Mouse (Mus musculus): ENCODE results near the gene 1700025G04Rik. TPM values are rescaled to one million over a fixed set of nuclear protein-coding genes. Genes with fewer than 3 reads are reported as not detected.

1700025G04Rik gene
- total RNA-seq, 2 experiments from 2014 or later: 70.1 to 72.8 TPM

DNA sequence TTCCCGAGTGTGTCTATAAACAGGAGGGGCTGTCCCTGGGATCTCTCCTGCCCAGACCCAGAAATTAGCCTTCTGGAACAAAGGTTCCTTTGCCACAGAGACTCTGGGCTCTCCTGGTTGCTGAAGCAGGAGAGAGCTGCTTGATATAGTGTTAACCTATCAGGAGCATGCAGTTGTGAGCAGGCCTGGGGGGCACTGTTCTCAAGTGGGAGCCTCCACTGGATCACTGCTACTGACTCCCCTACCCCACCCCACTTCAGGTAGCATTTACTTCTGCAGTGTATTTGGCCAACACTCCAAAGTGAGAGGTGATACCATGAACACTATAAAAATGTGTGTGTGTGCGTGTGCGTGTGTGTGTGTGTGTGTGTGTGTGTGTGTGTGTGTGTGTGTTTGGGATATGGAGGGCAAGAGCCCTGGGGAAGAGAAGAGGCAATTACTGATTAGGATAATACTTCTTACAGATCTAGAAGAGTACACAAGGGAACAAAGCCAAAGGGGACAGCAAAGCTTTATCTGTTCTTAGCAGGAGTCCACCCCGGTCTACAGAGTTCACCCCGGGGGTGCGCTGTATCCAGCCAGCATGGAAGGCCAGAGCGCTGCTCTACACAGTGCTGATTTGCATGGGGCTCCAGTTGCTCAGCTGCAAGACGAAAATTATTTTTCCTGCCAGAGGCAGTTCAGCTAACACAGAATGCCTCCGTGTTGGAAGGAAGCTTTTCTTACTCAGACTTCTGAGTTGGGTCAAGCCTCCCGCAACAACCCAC lies 145.3 kb downstream of the 1700025G04Rik start:
- no peak for DNase-seq (ENCODE audit: extremely low spot score in 1 of 2, low spot score in 2 of 2)

DNA sequence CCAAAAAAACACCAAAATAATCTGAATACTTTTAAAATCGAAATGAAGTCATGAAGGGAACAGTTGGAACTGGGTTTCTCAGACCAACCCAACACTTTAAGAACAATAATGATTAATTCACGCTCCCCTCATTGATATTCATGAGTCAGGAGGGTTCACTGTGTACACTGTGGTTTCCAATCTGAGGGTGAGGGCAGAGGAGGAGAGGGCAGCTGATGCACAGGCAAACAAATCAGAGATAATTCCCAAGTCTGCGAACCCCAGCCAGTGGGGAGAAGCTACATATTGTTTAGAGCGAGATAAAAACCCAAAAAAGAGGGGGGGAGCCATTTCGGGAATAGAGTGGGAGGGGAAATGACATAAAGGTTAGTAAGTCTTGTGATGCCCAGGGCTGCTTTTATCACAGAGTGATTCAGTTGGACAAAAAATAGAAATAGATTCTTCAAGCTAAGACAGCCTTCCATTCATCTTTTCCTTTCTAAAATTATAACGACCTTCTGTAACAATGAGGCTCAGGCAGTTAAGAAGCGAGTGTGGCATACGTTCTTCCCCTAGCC lies 146.2 kb downstream of the 1700025G04Rik start:
- intact Hi-C loops (cut with DNase I): no loop called here
- no peak for DNase-seq (ENCODE audit: extremely low spot score in 1 of 2, low spot score in 2 of 2)

More for the DNA sequence above, 145.3 kb downstream of the 1700025G04Rik start:
- intact Hi-C loops (cut with DNase I): no loop called here

DNA sequence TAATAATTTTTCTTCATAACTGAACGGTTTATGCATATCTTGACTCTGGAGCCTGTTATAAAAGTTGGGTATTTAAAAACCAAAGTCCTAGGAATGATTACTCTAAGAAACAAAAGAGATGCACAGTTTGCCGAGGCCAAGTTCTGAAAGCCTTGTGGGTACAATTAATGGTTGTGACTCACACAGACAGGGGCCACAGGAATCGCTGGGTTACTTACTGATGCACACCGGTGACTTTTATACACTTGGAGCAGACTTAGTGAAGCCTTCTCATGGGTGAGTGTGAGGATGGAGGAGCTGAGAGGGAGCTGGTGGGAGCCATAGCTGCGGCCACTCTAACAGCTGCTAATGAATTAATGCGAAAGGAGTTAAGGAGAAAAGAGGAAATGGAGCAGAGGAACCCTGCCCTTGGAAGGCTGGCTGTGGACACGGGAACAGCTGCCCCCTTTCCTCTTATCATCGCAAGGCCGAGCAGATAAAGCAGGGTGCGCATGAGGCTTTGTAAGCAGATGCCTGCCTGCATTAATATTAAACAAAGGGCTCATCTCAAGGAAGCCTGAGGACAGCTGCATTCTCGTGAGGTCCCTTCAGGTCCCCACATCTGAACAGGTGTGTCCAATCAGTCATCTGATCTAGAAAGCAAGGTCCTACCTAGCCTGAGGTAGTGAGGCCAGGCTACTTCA lies 146.8 kb downstream of the 1700025G04Rik start:
- no peak for DNase-seq (ENCODE audit: extremely low spot score in 1 of 2, low spot score in 2 of 2)
- intact Hi-C loops (cut with DNase I): no loop called here

DNA sequence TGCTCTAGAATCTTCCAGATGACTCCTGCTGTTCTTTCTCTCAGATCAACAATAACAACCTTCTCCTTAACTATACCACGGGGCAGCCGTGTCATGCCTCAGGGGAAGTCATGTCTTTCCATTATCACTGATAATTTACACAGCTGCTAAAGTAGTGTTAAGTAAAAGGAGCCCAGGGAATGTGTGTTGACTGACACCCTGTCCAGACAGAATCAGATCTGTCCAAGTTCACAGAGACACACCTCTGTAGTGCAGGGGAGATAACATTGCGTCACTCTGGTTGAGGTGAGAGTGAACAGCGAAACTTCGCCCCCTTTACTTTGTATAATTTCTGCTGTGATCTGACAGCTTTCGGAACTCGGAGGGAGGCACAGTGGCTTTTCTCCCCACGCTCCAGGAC lies 149.9 kb downstream of the 1700025G04Rik start:
- DNase-seq (ENCODE audit: extremely low spot score in 1 of 2, low spot score in 2 of 2): no peak
- intact Hi-C loops (cut with DNase I): no loop called here

DNA sequence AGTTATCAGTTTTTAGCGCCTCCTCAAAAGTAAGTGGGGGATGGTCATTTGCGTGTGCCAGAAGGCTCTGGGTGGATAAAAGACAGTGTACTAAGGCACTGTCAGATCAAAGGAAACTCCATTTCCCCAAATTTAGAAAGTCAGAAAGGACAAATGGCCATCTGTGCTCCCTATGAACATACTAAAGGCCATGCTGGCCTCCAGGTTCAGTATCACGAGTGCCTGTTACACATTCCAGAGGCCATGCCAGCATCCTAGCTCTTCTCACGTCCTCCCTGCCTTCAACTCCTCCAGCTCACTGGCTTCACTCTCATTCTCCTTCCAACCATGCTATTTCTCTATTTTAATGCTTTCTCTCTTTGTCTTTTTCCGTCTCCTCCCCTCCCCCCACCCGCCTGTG lies 150.4 kb downstream of the 1700025G04Rik start:
- DNase-seq (ENCODE audit: extremely low spot score in 1 of 2, low spot score in 2 of 2): no peak
- intact Hi-C loops (cut with DNase I): no loop called here

DNA sequence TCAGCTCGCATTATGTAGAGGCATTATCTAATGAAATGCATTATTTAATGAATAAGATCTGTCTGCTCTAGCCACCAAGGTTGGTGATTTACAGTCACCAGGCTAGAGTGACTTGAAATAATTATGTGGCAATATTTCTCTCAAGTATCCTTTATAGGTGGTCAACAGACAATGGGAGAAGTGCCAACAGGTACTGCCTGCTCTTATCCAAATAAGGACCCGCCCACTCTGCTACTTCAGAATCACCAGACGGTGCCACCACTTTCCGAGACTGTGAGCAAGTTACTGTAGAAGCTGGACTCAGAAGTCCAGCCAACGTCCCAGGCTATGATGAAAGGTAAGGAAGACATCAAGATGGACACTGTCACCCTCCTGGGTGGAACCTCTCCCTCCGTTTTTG lies 156.3 kb downstream of the 1700025G04Rik start:
- intact Hi-C loops (cut with DNase I): no loop called here
- no peak for DNase-seq (ENCODE audit: extremely low spot score in 1 of 2, low spot score in 2 of 2)

DNA sequence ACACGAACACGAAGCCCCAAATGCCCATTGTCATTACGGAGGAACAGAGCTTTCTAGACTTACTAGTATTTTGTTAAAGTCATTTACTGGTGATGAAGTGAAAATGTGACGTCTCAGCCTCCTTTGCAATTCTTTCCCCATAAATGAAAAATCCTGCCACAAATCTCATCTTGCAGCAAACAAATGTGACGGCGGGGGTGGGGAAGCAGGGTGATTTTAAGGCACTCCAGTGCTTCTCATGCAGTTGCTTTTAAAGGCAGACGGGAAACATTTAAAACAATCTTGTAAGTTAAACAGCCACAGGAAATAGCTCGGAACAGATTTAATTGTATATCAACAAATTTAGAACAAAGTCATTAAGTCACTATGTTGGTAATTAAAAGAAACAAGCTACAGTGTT lies 163.1 kb downstream of the 1700025G04Rik start:
- no peak for DNase-seq (ENCODE audit: extremely low spot score in 1 of 2, low spot score in 2 of 2)
- intact Hi-C loops (cut with DNase I): no loop called here

DNA sequence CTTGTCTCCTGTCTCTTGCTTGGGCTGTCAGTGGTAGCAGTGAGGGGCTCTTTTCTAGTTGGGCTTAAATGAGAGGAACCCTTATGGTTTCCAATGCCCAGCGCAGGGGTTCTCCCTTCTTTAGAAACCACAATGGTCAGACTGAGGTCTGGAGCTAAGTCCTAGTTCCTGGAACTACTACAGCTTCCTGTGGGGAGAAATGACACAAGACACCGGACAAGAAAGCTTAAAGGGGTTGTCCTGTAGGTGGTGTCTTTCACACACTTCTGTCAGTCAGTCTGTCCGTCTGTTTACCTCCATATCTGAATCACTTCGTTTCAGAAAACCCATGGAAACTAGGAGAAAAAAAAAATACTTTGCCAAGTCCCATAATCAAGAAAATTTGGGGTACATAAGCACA lies 163.8 kb downstream of the 1700025G04Rik start:
- DNase-seq (ENCODE audit: extremely low spot score in 1 of 2, low spot score in 2 of 2): no peak
- intact Hi-C loops (cut with DNase I): no loop called here

DNA sequence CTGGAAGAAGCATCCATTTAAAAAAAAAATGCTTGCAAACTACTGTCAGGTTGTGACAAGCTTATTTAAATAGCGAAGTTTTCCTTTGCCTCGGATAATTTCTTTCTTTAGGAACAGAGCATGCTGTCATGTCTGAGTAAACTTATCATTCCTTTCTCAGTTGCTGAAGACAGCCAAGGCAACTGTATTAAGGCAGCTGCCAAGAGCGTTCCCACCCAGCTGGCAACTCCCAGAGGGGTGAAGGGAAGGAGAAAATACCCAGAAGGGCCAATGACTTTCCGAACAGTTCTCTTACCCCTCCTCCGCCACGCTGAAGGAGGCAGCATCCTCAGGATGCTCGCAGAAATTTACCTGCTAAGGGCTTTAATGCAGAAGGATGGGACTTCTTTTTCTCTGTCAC lies 164.2 kb downstream of the 1700025G04Rik start:
- intact Hi-C loops (cut with DNase I): no loop called here

DNA sequence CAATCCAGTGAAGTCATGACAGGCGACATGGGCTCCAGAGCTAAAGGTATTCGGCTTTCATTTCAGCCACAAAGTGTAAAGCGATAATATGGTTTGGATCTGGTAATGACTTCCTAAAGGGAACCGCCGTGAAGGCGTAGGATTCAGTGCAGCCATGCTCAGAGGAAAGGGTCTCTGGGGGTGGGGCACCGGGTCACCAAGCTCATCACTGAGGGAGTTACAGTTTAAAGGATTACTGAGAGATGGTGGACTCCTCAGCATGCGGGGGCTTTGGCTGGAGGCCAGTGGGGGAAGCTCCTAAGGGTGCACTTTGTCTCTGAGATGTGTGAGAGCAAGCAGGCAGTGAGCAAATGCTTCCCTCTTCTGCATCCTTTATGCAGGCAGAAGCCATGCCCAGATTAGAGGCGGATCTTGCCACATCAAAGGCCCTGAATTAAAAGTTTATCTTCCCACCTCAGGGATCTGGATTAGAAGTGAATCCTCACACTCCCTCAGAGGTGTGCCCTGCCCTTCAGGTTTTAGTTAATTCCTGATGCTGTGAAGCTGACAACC lies 171.0 kb downstream of the 1700025G04Rik start:
- DNase-seq (ENCODE audit: extremely low spot score in 1 of 2, low spot score in 2 of 2): no peak
- intact Hi-C loops (cut with DNase I): no loop called here

More for the DNA sequence above, 164.2 kb downstream of the 1700025G04Rik start:
- peak; percentile 15 to 39 for DNase-seq (ENCODE audit: extremely low spot score in 1 of 2, low spot score in 2 of 2)

DNA sequence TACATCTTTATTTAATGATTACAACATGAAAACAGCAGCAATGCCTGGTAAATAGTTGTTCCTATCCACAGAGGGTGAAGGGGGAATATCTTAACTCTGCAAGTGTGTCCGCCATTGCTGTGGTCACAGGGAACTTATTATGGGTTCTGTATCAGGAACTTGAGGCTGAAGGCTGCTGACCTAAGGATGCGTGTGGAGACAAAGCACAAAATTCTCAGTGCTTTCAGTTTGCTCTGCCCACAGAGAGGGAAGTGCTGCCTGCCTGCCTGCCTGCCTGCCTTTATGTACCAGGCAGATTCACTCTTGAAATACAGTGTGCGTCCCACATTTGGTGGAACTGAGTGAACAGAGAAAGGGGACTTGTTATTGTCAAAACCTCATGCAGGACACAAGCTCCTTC lies 172.2 kb downstream of the 1700025G04Rik start:
- DNase-seq (ENCODE audit: extremely low spot score in 1 of 2, low spot score in 2 of 2): no peak
- intact Hi-C loops (cut with DNase I): no loop called here

DNA sequence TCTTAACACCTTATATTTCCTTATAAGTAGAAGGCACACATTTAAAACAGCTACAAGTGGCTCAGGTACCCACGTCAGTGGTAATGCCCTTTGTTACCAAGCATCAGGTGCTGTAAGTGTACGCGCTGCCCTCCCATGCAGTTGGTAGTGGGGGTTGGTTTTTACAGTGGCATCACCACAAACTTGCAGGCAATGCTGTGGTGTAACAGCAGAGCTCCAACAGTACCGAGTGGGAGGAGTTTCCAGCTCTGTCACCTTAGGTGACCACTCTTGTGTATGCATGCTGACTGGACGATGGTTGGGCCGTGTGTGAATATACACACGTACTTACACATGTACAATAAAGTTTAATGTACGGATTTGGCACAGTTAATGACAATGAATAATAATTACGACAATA lies 175.4 kb downstream of the 1700025G04Rik start:
- no peak for DNase-seq (ENCODE audit: extremely low spot score in 1 of 2, low spot score in 2 of 2)
- intact Hi-C loops (cut with DNase I): no loop called here

DNA sequence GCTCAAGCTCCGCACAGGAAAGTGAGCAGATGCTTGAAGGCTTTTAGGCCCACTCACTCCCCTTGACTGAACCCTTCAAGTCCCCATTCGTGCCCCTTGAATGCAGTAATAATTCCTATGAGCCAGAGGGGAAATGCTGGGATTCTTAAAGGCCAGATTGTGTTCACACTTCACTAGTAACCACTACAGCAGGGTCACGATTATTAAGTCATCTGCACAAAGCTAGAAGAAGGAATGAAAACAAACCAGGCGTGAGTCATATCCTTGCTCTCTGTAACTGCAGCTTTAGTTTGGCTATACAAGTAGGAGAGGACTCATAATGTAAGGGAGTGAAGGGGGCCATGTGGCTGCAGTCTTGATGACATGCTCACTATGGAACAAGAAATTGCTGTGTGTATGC lies 182.9 kb downstream of the 1700025G04Rik start:
- intact Hi-C loops (cut with DNase I): no loop called here
- no peak for DNase-seq (ENCODE audit: extremely low spot score in 1 of 2, low spot score in 2 of 2)

DNA sequence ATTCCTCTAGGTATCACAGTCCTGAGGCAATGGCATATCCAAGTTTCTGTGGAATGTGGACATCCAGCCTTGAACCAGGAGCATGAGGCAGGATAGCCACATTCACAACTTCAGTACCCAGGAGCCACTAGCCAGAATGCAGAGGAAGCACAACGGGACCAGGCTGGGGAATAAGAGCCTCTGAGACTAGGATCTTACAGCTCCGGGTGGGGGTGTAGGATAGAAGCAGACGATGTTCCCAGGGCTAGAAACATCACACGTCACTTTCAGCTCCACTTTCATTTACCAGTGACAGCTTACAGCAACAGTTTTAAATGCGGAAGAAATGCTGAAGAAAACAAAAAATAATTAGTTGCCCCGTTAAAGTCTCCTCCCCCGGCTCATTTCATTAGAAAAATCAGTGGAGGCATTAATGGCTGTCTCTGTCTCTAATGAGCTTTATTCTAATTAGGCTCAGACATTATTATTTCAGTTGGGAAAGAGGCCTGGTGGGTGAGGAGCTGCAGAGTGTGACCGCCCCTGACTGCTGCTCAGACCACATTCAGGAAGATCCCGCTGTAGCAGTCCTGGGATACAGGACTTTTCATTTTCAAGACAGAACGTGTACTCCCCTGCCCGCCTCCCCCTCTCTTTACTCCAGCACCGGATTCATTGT lies 189.1 kb downstream of the 1700025G04Rik start:
- DNase-seq (ENCODE audit: extremely low spot score in 1 of 2, low spot score in 2 of 2): no peak
- intact Hi-C loops (cut with DNase I): no loop called here

DNA sequence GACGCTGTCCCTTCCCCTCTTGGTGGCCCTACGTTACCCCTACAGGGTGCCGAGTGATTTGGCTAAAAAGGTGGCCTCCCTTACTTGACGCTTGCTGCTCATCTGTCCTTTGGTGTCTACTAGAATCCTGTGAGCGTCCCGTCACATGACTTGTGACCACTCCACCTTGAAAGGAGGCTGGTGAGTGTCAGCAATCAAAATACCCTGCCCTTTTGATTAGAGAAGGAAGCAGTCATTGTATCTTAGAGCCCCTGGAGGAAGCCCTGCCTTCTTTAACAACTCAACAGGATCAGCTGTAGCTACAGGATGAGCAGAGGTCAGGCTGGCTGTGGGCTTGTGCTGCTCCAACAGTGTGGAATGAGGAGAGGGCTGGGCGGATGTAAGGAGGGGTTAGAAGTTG lies 190.0 kb downstream of the 1700025G04Rik start:
- intact Hi-C loops (cut with DNase I): no loop called here
- no peak for DNase-seq (ENCODE audit: extremely low spot score in 1 of 2, low spot score in 2 of 2)

DNA sequence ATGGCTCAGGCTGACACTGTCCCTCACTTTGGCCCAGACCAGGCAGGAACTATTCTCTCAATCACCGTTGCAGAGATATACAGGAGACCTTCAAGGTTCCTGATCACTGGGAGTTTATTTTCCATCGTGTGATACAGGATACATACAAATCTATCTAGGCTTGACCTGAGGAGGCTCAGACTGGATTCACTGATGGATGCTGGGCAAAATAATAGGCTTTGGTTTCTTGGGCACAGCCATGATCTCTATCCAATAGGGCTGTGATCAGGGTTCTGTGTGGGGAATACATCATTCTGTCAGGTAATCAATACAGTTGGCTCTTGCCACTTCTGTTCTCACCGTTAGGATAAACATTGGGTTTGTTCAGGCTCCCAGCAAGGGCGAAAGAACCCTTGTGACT lies 194.5 kb downstream of the 1700025G04Rik start:
- DNase-seq (ENCODE audit: extremely low spot score in 1 of 2, low spot score in 2 of 2): no peak
- intact Hi-C loops (cut with DNase I): no loop called here

DNA sequence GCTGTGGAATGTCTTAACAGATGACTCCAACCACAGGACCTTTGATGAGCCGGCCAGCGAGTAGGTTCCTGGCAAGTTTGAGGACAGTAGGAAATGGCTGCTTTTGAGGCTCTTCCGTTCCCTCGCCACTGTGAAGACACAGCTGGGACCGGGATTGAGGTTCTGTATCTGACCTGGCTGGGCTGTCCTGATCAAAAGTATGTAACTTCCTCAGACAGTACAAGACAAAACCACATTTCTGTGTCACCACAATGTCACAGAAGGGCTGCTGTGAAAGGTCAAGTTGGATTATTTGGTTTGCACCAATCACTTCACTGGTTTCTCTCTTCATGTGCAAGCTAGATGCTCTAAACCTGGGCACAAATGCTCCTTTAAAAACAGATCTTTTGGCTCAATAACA lies 195.9 kb downstream of the 1700025G04Rik start:
- DNase-seq (ENCODE audit: extremely low spot score in 1 of 2, low spot score in 2 of 2): no peak
- intact Hi-C loops (cut with DNase I): no loop called here

DNA sequence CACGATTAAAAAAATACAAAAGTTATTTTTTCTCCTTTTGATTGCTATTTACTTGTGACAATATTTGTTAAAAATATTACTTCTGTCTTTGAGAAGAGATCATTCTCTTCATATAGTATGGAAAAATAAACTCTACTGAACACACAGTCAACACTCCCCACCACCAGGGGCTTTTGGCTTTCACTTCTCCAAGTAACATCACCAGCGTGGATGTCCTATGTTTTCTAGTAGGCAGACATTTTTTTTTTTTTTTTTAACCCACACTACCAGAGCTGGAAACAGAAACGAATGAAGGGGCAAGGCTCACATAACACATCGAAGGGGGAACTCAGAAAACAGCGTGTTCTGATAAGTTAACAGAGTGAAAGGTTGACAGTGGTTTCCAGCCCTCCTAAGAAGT lies 197.9 kb downstream of the 1700025G04Rik start:
- DNase-seq (ENCODE audit: extremely low spot score in 1 of 2, low spot score in 2 of 2): no peak
- intact Hi-C loops (cut with DNase I): no loop called here

DNA sequence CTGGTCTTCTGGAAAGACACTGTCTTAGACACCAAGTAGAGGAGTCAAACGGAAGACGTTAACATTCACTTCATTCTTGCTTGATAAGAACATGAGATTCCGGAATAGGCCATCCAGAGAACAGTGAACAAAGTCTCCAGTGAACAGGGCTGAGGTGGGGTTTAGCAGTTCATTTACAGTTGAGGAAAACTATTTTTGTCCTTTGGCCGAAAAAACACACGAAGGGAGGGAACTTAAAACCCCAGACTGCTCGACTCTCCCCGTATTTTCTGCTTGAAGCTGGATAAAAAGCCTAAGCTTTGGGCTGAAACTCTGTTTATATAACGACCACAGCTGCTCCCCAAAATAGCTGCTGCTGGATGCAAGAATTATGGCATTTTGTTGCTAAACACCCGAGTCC lies 198.7 kb downstream of the 1700025G04Rik start:
- no peak for DNase-seq (ENCODE audit: extremely low spot score in 1 of 2, low spot score in 2 of 2)
- intact Hi-C loops (cut with DNase I): no loop called here
